Mouse (Mus musculus) embryonic fibroblast, embryonic 13.5 days (primary cell): Measurements from ENCODE around the gene Adtrp.

Source experiments
- CTCF ChIP-seq: IDR thresholded peaks from 2 replicates; pipeline ENCODE4 v1.5.1; 2011; ENCODE audit warnings: mild to moderate bottlenecking, control low read depth, low read length, moderate library complexity, borderline replicate concordance; ENCODE audit not compliant: insufficient read depth
- POLR2A ChIP-seq: IDR thresholded peaks from 2 replicates; pipeline ENCODE4 v1.6.1; 2011; ENCODE audit warnings: low read depth, mild to moderate bottlenecking, control low read depth, low read length, moderate library complexity

DNA sequence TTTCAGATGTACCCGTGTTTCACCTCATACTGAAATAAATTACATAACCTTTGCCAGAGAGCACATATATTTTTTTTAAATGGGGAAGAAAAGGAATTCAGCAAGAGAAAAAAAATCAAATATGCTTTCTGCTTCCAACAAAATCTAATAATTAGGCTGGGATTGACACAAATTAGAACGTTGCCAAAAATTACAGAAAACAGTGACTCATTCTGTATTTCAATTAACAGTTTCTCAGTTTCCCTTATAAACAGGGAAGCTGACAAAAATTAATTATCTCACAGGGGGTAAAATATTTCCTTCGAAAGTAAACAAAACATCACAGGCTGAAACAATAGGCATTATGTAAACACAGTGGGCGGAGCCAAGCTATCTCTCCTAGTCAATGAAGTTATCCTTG, 67.2 kb downstream of the Adtrp start:
- TF ChIP-seq CTCF = no peak
- no peak for TF ChIP-seq POLR2A
